8 mouse cellular contexts compared by ENCODE assay signal in the genomic region with DNA sequence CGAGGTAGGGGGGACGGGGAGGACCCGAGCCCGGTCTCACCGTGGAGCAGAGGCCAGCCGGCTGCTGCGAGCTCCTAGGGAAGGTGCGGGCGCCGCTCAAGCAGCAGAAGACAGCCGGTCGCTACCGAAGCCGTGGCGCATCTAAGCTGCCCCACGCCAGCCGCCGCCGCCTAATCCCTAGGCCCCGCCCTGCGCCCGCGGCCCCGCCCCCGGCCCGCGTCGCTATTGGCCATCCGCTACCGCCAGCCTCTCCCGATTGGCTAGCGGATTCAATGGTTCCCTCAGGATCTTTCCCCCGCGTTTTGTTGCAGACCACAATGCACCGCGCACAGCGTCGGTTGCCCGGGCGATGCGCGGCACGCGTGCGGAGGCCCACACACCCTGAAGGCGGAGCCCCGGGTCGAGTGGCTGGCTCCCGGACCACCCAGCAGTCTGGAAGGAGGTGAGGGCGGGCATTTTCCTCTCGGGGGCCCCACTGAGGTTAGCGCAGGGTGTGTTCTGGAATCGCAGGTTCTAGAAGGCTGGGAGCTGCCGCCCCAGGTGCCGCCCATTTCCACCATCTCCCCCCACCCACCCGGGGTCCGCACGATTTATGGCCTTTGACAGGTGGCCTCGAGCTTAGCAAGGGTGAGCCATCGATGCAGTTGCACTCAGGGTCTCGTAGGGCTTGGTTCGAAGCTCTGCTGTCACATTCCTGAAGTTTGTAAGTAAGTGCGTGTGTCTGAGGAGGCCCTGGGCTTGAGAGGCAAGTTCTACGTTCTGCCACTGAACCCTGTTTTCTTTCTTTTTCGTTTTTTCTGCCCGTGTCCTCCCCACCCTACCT. TPM values are rescaled to one million over a fixed set of nuclear protein-coding genes. Genes with fewer than 3 reads are reported as not detected.
DNase-seq lines count a peak whose midpoint lies in the region; ATAC-seq and TF ChIP-seq lines count a peak whose summit lies in the region.

A gene (minus strand): TSS at position 208 of the 823 bp plus-strand sequence.

- TF ChIP-seq CTCF in liver, embryonic 14.5 days (IDR thresholded peaks at IDR 0.05; ENCODE audit: low read depth) = peak; percentile 20; the same call in 1 of the 2 replicates
- peak; percentile 40; the same call in 1 of the 2 replicates for TF ChIP-seq CTCF in stomach, postnatal 0 days (IDR thresholded peaks at IDR 0.05; ENCODE audit: low read depth)

- peaks cover 37% of the 10 kb centered on the region for H3K4me1 ChIP-seq in forebrain, embryonic 10.5 days
- H3K4me1 ChIP-seq in heart, embryonic 15.5 days (replicated peaks) = peaks cover 29% of the 10 kb centered on the region
- H3K4me1 ChIP-seq in liver, embryonic 14.5 days (replicated peaks; ENCODE audit: control insufficient read depth in 2 of 2, insufficient read depth in 2 of 2, low read length in 1 of 2) = peaks cover 24 to 38% of the 10 kb centered on the region in 2 experiments
- peaks cover 9% of the 10 kb centered on the region for H3K4me1 ChIP-seq in neural tube, embryonic 11.5 days (ENCODE audit: control insufficient read depth, insufficient read depth, low read length)
- H3K4me1 ChIP-seq in stomach, postnatal 0 days (replicated peaks; ENCODE audit: control insufficient read depth, insufficient read depth) = peaks cover 4% of the 10 kb centered on the region

- peaks cover 37% of the 10 kb centered on the region for H3K36me3 ChIP-seq in forebrain, embryonic 10.5 days (replicated peaks)
- H3K36me3 ChIP-seq in heart, embryonic 15.5 days = peaks cover 27% of the 10 kb centered on the region
- H3K36me3 ChIP-seq in liver, embryonic 14.5 days (replicated peaks; ENCODE audit: control insufficient read depth, insufficient read depth, low read depth) = peaks cover 31% of the 10 kb centered on the region
- H3K36me3 ChIP-seq in neural tube, embryonic 11.5 days (ENCODE audit: control insufficient read depth, insufficient read depth, low read length) = peaks cover 12% of the 10 kb centered on the region; the same call in 1 of the 2 replicates
- H3K36me3 ChIP-seq in stomach, postnatal 0 days (ENCODE audit: control insufficient read depth, insufficient read depth, low read length) = peaks cover 6% of the 10 kb centered on the region

- H3K27me3 ChIP-seq in forebrain, embryonic 10.5 days (ENCODE audit: poor library complexity, severe bottlenecking) = peaks cover 13% of the 10 kb centered on the region
- no peaks in the 10 kb centered on the region for H3K27me3 ChIP-seq in heart, embryonic 15.5 days
- H3K27me3 ChIP-seq in liver, embryonic 14.5 days (ENCODE audit: control insufficient read depth, insufficient read depth, low read length) = no peaks in the 10 kb centered on the region
- no peaks in the 10 kb centered on the region for H3K27me3 ChIP-seq in neural tube, embryonic 11.5 days (ENCODE audit: control insufficient read depth, insufficient read depth, low read length)
- H3K27me3 ChIP-seq in stomach, postnatal 0 days (ENCODE audit: control insufficient read depth, insufficient read depth, low read length) = no peaks in the 10 kb centered on the region

- no peaks in the 10 kb centered on the region for H3K9me3 ChIP-seq in forebrain, embryonic 10.5 days
- H3K9me3 ChIP-seq in heart, embryonic 15.5 days (replicated peaks) = no peaks in the 10 kb centered on the region
- no peaks in the 10 kb centered on the region for H3K9me3 ChIP-seq in liver, embryonic 14.5 days (ENCODE audit: control insufficient read depth, low read length)
- H3K9me3 ChIP-seq in neural tube, embryonic 11.5 days (ENCODE audit: control insufficient read depth, low read length) = no peaks in the 10 kb centered on the region
- no peaks in the 10 kb centered on the region for H3K9me3 ChIP-seq in stomach, postnatal 0 days (ENCODE audit: control insufficient read depth, low read length)

- ATAC-seq in CD4-positive, CD25-positive, alpha-beta regulatory T cell, adult 4 months = peak; percentile 91
- ATAC-seq in heart, embryonic 15.5 days (replicated peaks; ENCODE audit: insufficient number of reproducible peaks, insufficient read depth, low FRiP score, low read depth) = peak; percentile 98
- peak; percentile 95 for ATAC-seq in liver, embryonic 14.5 days (ENCODE audit: insufficient read depth)
- ATAC-seq in neural tube, embryonic 11.5 days (ENCODE audit: insufficient read depth, low FRiP score, low TSS enrichment) = peak; percentile 97
- peak; percentile 95 for ATAC-seq in stomach, postnatal 0 days (ENCODE audit: low FRiP score, low TSS enrichment)

- peak within 1 kb of the TSS; percentile 94 for H3K27ac ChIP-seq in forebrain, embryonic 10.5 days
- peak within 1 kb of the TSS; percentile 94 for H3K27ac ChIP-seq in heart, embryonic 15.5 days
- peak within 1 kb of the TSS; percentile 74 for H3K27ac ChIP-seq in liver, embryonic 14.5 days
- peak within 1 kb of the TSS; percentile 87 for H3K27ac ChIP-seq in neural tube, embryonic 11.5 days (ENCODE audit: low read depth, low read length)
- H3K27ac ChIP-seq in stomach, postnatal 0 days (replicated peaks) = peak within 1 kb of the TSS; percentile 95

- peak within 1 kb of the TSS; percentile 92 for H3K9ac ChIP-seq in heart, embryonic 15.5 days
- peak within 1 kb of the TSS; percentile 89 for H3K9ac ChIP-seq in liver, embryonic 14.5 days (replicated peaks)
- H3K9ac ChIP-seq in neural tube, embryonic 11.5 days (ENCODE audit: low read length) = peak within 1 kb of the TSS; percentile 75
- H3K9ac ChIP-seq in stomach, postnatal 0 days (ENCODE audit: low read length) = peak within 1 kb of the TSS; percentile 82

- H3K4me2 ChIP-seq in heart, embryonic 15.5 days = peak within 1 kb of the TSS; percentile 85
- H3K4me2 ChIP-seq in liver, embryonic 14.5 days (ENCODE audit: low read depth) = peak within 1 kb of the TSS; percentile 95
- peak within 1 kb of the TSS; percentile 52 for H3K4me2 ChIP-seq in neural tube, embryonic 11.5 days (ENCODE audit: low read depth)
- peak within 1 kb of the TSS; percentile 81 for H3K4me2 ChIP-seq in stomach, postnatal 0 days (replicated peaks; ENCODE audit: low read depth)

- H3K4me3 ChIP-seq in forebrain, embryonic 10.5 days = peak within 1 kb of the TSS; percentile 91
- H3K4me3 ChIP-seq in heart, embryonic 15.5 days = peak within 1 kb of the TSS; percentile 97
- peak within 1 kb of the TSS; percentile 86 to 94 for H3K4me3 ChIP-seq in liver, embryonic 14.5 days (ENCODE audit: insufficient read depth in 1 of 2, low read depth in 2 of 2, low read length in 2 of 2)
- peak within 1 kb of the TSS; percentile 87 for H3K4me3 ChIP-seq in neural tube, embryonic 11.5 days (ENCODE audit: low read depth, low read length)
- H3K4me3 ChIP-seq in stomach, postnatal 0 days (ENCODE audit: low read depth, low read length) = peak within 1 kb of the TSS; percentile 87

- DNase-seq in c-Kit-negative CD71-positive TER-119-positive erythroid progenitor cells, embryonic 14.5 days (ENCODE audit: low read depth, low spot score) = peak; percentile 99
- peak; percentile 99 for DNase-seq in forebrain, embryonic 10.5 days (ENCODE audit: extremely low spot score, low spot score)
- peak; percentile 99 for DNase-seq in kidney, postnatal 25 days
- DNase-seq in liver, embryonic 14.5 days (ENCODE audit: low read depth in 3 of 3, low spot score in 3 of 3) = peak; percentile 97 to 98 (median 98)
- DNase-seq in neural tube, embryonic 11.5 days (ENCODE audit: low spot score) = peak; percentile 100
- DNase-seq in stomach, postnatal 0 days (ENCODE audit: low spot score) = peak; percentile 99

- TF ChIP-seq EP300 in liver, embryonic 14.5 days (IDR thresholded peaks at IDR 0.05; ENCODE audit: low read depth) = peak; percentile 69
- TF ChIP-seq EP300 in stomach, postnatal 0 days (optimal IDR thresholded peaks at IDR 0.05) = peak; percentile 95

- WGBS in forebrain, embryonic 10.5 days = 1% methylated on average over 65 of the region's 66 CpGs
- WGBS in heart, embryonic 15.5 days = 1% methylated on average over 58 of the region's 66 CpGs
- under 1% methylated on average over 66 of the region's 66 CpGs for WGBS in liver, embryonic 14.5 days (ENCODE audit: insufficient replicate concordance)
- under 1% methylated on average over 53 of the region's 66 CpGs for WGBS in neural tube, embryonic 11.5 days
- under 1% methylated on average over 56 of the region's 66 CpGs for WGBS in stomach, postnatal 0 days

RNA-seq across cellular contexts. Expression of the gene that starts here (rescaled TPM):
- 100 to 1,000 TPM; 272 to 484 TPM for polyA plus RNA-seq in CD4-positive, CD25-positive, alpha-beta regulatory T cell, adult 4 months (2017; shearing (Covaris generic))
- polyA plus RNA-seq in forebrain, embryonic 10.5 days (2016; fragmentation: Nextera tagmentation; extraction: Ambion mirVana) = 1,650 and 1,695 TPM in 2 replicates
- polyA plus RNA-seq in heart, embryonic 15.5 days (2015; fragmentation: Nextera tagmentation; extraction: Ambion mirVana) = 1,079 and 1,146 TPM in 2 replicates
- polyA plus RNA-seq in liver, embryonic 14.5 days (2012; rRNA removed) = 63.0 and 152 TPM in 2 replicates
- 636 and 642 TPM in 2 replicates for polyA plus RNA-seq in liver, embryonic 14.5 days (2014; fragmentation: Nextera tagmentation; extraction: Ambion mirVana)
- polyA plus RNA-seq in neural tube, embryonic 11.5 days (2014; fragmentation: Nextera tagmentation; extraction: Ambion mirVana) = 1,631 and 1,672 TPM in 2 replicates
- 1,661 and 1,792 TPM in 2 replicates for polyA plus RNA-seq in stomach, postnatal 0 days (2015; fragmentation: Nextera tagmentation; extraction: Ambion mirVana)

Comparison
In these comparisons a context has a peak if more than half of its experiments do, and no peak if none do; other contexts are left out.
1. Peak in every context shown above with its lines: DNase-seq, ATAC-seq, H3K4me3 ChIP-seq and H3K27ac ChIP-seq.